Mouse (Mus musculus): ENCODE results near the gene Zfp1. TPM values are rescaled to one million over a fixed set of nuclear protein-coding genes. Genes with fewer than 3 reads are reported as not detected.

Gene Zfp1
- polyA plus RNA-seq, 1 experiment from 2014 or later, result 10.9 TPM

- H3K9ac ChIP-seq (ENCODE audit: low read length), result no peak overlapping the region
- no peaks in the 10 kb centered on the region for H3K27me3 ChIP-seq (ENCODE audit: control insufficient read depth, insufficient read depth, low read length)
- no peak for DNase-seq (ENCODE audit: low spot score)
- no peaks in the 10 kb centered on the region for H3K4me1 ChIP-seq (replicated peaks; ENCODE audit: control insufficient read depth, insufficient read depth)
- ATAC-seq (ENCODE audit: low FRiP score, low TSS enrichment), result no peak
- H3K4me2 ChIP-seq (replicated peaks; ENCODE audit: low read depth), result no peak overlapping the region
- H3K27ac ChIP-seq (replicated peaks), result no peak overlapping the region
- TF ChIP-seq CTCF (IDR thresholded peaks at IDR 0.05; ENCODE audit: low read depth), result peak; percentile 28
- no peak for TF ChIP-seq EP300 (optimal IDR thresholded peaks at IDR 0.05)
- no peaks in the 10 kb centered on the region for H3K9me3 ChIP-seq (ENCODE audit: control insufficient read depth, low read length)
- 92% methylated on average over 10 of the region's 10 CpGs for WGBS
- peaks cover 5% of the 10 kb centered on the region; the same call in 1 of the 2 replicates for H3K36me3 ChIP-seq (ENCODE audit: control insufficient read depth, insufficient read depth, low read length)
- no peak overlapping the region for H3K4me3 ChIP-seq (ENCODE audit: low read depth, low read length)
These were observed 20.6 kb upstream of the Zfp1 start for GRCm38 (mm10) chr8:111622553-111622952.

- peak; percentile 55; the same call in 1 of the 2 replicates for ATAC-seq (ENCODE audit: low FRiP score, low TSS enrichment)
- Histone ChIP-seq H3K4me3 (ENCODE audit: low read depth, low read length) (no peak overlapping the region), H3K27me3 (ENCODE audit: control insufficient read depth, insufficient read depth, low read length) (no peaks in the 10 kb centered on the region), H3K4me1 (replicated peaks; ENCODE audit: control insufficient read depth, insufficient read depth) (no peaks in the 10 kb centered on the region), H3K4me2 (replicated peaks; ENCODE audit: low read depth) (no peak overlapping the region), H3K36me3 (ENCODE audit: control insufficient read depth, insufficient read depth, low read length) (peaks cover 5% of the 10 kb centered on the region; the same call in 1 of the 2 replicates), H3K27ac (replicated peaks) (peak overlapping the region; percentile 65), H3K9me3 (ENCODE audit: control insufficient read depth, low read length) (no peaks in the 10 kb centered on the region), H3K9ac (ENCODE audit: low read length) (no peak overlapping the region)
- TF ChIP-seq CTCF (IDR thresholded peaks at IDR 0.05; ENCODE audit: low read depth), result no peak
- no peak for TF ChIP-seq EP300 (optimal IDR thresholded peaks at IDR 0.05)
- DNase-seq (ENCODE audit: low spot score), result peak; percentile 64
- WGBS, result 60% methylated on average over 12 of the region's 12 CpGs
These were observed 18.9 kb upstream of the Zfp1 start for GRCm38 (mm10) chr8:111624081-111624852.

GRCm38 (mm10) chr8:111624853-111625221 is 18.4 kb upstream of the Zfp1 start:
- Histone ChIP-seq H3K4me1 (replicated peaks; ENCODE audit: control insufficient read depth, insufficient read depth) (no peaks in the 10 kb centered on the region), H3K4me2 (replicated peaks; ENCODE audit: low read depth) (no peak overlapping the region), H3K4me3 (ENCODE audit: low read depth, low read length) (no peak overlapping the region), H3K27ac (replicated peaks) (0 out of 2 replicates have a peak overlapping the region, but pooled peaks have one; percentile 65), H3K27me3 (ENCODE audit: control insufficient read depth, insufficient read depth, low read length) (no peaks in the 10 kb centered on the region), H3K9me3 (ENCODE audit: control insufficient read depth, low read length) (no peaks in the 10 kb centered on the region), H3K9ac (ENCODE audit: low read length) (no peak overlapping the region), H3K36me3 (ENCODE audit: control insufficient read depth, insufficient read depth, low read length) (peaks cover 5% of the 10 kb centered on the region; the same call in 1 of the 2 replicates)
- DNase-seq (ENCODE audit: low spot score) (no peak), ATAC-seq (ENCODE audit: low FRiP score, low TSS enrichment) (no peak)
- TF ChIP-seq EP300 (optimal IDR thresholded peaks at IDR 0.05), result no peak
- no peak for TF ChIP-seq CTCF (IDR thresholded peaks at IDR 0.05; ENCODE audit: low read depth)
- 87% methylated on average over 10 of the region's 10 CpGs for WGBS

- H3K9me3 ChIP-seq (ENCODE audit: control insufficient read depth, low read length), result no peaks in the 10 kb centered on the region
- peaks cover 5% of the 10 kb centered on the region; the same call in 1 of the 2 replicates for H3K36me3 ChIP-seq (ENCODE audit: control insufficient read depth, insufficient read depth, low read length)
- no peak overlapping the region for H3K27ac ChIP-seq (replicated peaks)
- ATAC-seq (ENCODE audit: low FRiP score, low TSS enrichment) (peak; percentile 28; the same call in 1 of the 2 replicates), DNase-seq (ENCODE audit: low spot score) (peak; percentile 88)
- no peak overlapping the region for H3K4me2 ChIP-seq (replicated peaks; ENCODE audit: low read depth)
- H3K27me3 ChIP-seq (ENCODE audit: control insufficient read depth, insufficient read depth, low read length), result no peaks in the 10 kb centered on the region
- no peaks in the 10 kb centered on the region for H3K4me1 ChIP-seq (replicated peaks; ENCODE audit: control insufficient read depth, insufficient read depth)
- H3K9ac ChIP-seq (ENCODE audit: low read length), result no peak overlapping the region
- 20% methylated on average over 6 of the region's 6 CpGs for WGBS
- H3K4me3 ChIP-seq (ENCODE audit: low read depth, low read length), result no peak overlapping the region
- TF ChIP-seq CTCF (IDR thresholded peaks at IDR 0.05; ENCODE audit: low read depth) (peak; percentile 93), EP300 (optimal IDR thresholded peaks at IDR 0.05) (no peak)
These were observed 17.3 kb upstream of the Zfp1 start for GRCm38 (mm10) chr8:111625694-111626527.

GRCm38 (mm10) chr8:111626528-111626820 is 16.7 kb upstream of the Zfp1 start:
- H3K9me3 ChIP-seq (ENCODE audit: control insufficient read depth, low read length), result no peaks in the 10 kb centered on the region
- DNase-seq (ENCODE audit: low spot score) (no peak), ATAC-seq (ENCODE audit: low FRiP score, low TSS enrichment) (no peak)
- peaks cover 5% of the 10 kb centered on the region; the same call in 1 of the 2 replicates for H3K36me3 ChIP-seq (ENCODE audit: control insufficient read depth, insufficient read depth, low read length)
- WGBS, result 43% methylated on average over 8 of the region's 8 CpGs
- no peak overlapping the region for H3K4me3 ChIP-seq (ENCODE audit: low read depth, low read length)
- no peaks in the 10 kb centered on the region for H3K27me3 ChIP-seq (ENCODE audit: control insufficient read depth, insufficient read depth, low read length)
- H3K9ac ChIP-seq (ENCODE audit: low read length), result no peak overlapping the region
- H3K4me2 ChIP-seq (replicated peaks; ENCODE audit: low read depth), result no peak overlapping the region
- H3K4me1 ChIP-seq (replicated peaks; ENCODE audit: control insufficient read depth, insufficient read depth), result no peaks in the 10 kb centered on the region
- TF ChIP-seq EP300 (optimal IDR thresholded peaks at IDR 0.05) (no peak), CTCF (IDR thresholded peaks at IDR 0.05; ENCODE audit: low read depth) (no peak)
- no peak overlapping the region for H3K27ac ChIP-seq (replicated peaks)

Data from stomach, postnatal 0 days (tissue).